Mouse (Mus musculus): ENCODE measurements at regions not wholly inside any gene's neighbourhood (a gene's known extent, or its start where the extent isn't known, plus 50 kb on each side); places are given as distances from the start of the nearest gene placed in this dataset.

DNA sequence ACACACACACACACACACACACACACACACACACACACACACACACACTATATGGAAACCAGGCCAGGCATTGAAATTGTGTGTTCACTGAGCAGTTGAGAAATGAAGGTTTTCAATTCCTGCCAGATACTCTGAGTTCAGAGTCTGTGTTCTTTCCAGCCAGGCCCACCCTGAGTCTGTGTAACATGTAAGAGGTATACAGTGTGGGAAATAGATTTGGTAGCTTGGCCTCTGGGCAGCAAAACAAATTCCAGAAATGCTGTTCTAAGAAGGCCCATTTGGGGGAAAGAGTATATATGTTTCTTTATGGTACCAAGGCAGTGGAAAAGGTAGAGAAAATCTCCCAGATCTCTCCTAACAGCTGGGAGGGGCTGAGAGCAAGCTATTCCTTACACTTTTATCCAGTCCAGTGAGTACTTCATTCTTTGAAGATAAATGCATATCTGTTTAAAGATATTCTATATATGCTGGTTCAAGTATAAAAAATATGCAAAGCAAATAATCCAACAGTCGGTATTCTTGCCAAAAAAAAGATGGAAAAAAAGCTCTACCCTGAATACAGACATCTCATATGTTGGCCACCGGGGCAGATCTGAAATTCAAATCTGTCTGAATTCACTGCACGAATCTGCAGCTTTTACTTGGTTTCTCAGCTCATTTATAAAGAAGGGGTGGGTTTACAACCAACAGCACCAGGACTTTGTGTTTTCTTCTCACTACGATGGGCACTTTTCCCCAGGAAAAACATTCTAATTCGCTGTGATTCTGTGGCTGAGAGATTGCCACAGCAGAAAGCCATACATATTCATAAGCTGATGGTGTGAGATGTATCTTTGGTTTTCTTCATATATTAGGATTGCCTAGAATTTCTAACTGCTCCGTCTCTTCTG is 252.3 kb downstream of the Ccdc91 start:
- H3K4me2 ChIP-seq (replicated peaks): no peak overlapping the region
- no peaks in the 10 kb centered on the region for H3K27me3 ChIP-seq
- H3K36me3 ChIP-seq: no peaks in the 10 kb centered on the region
- no peak overlapping the region for H3K27ac ChIP-seq
- 78% methylated on average over 6 of the region's 6 CpGs for WGBS
- H3K9ac ChIP-seq: no peak overlapping the region
- H3K9me3 ChIP-seq (replicated peaks): no peaks in the 10 kb centered on the region
- no peaks in the 10 kb centered on the region for H3K4me1 ChIP-seq
- no peak for ATAC-seq (ENCODE audit: low FRiP score)
- H3K4me3 ChIP-seq: no peak overlapping the region

DNA sequence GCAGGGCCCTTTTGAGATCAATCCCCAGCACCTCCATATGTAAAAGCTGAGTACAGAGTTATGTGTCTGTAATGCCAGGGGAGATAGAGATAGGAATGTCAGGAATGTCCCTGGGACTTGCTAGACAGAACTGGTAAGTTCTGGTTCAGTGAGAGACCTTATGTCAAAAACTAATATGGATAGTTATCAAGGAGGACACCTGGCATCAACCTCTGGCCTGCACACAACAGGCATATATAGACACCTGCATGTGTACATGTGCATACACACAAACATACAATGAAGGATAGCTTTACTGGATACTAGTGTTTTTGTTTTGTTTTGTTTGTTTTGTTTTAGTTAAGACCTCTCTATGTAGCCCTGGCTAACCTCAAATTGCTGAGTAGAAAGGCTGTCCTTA is 254.1 kb downstream of the Ccdc91 start:
- H3K4me2 ChIP-seq (replicated peaks): no peak overlapping the region
- H3K9ac ChIP-seq: no peak overlapping the region
- no peaks in the 10 kb centered on the region for H3K4me1 ChIP-seq
- no peaks in the 10 kb centered on the region for H3K27me3 ChIP-seq
- no peak overlapping the region for H3K27ac ChIP-seq
- ATAC-seq (ENCODE audit: low FRiP score): no peak
- H3K4me3 ChIP-seq: no peak overlapping the region
- no peaks in the 10 kb centered on the region for H3K9me3 ChIP-seq (replicated peaks)
- no peaks in the 10 kb centered on the region for H3K36me3 ChIP-seq

DNA sequence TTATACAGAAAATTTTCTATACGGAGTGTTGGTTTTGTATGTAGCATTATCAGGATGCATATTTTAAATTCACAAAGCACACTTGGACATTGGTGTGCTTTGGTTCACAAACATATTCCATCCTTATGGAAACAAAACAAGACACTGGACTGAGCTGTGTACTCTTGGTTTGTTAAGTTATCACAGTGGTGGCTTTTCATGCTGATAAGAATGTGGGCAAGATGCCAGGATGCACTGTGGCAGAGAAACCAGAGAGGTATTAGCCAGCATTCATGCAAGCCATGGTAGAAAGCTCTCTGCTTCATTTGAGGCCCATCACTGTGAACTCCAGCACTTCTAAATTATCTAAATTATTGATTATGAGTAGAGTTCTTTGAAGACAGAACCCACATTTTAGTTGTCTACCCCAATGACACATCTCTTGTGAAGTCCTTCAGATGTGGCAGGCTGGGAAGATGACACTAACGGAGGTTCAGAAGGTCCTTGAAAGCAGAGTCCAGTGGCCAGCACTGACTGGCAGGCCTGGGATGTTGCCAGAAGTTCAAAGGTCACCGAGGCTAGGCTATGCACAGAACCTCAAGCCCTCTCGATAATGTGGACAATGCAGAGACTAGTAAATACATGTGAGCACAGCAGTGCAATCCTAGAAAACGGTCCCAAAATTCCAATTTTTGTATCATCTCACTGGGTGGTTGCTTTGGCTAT is 263.1 kb downstream of the Ccdc91 start:
- Histone ChIP-seq H3K27ac (no peak overlapping the region), H3K27me3 (no peaks in the 10 kb centered on the region), H3K4me2 (replicated peaks) (no peak overlapping the region), H3K36me3 (no peaks in the 10 kb centered on the region), H3K4me3 (no peak overlapping the region), H3K4me1 (no peaks in the 10 kb centered on the region), H3K9me3 (replicated peaks) (no peaks in the 10 kb centered on the region), H3K9ac (no peak overlapping the region)
- WGBS: 90% methylated on average over 5 of the region's 5 CpGs
- ATAC-seq (ENCODE audit: low FRiP score): no peak

DNA sequence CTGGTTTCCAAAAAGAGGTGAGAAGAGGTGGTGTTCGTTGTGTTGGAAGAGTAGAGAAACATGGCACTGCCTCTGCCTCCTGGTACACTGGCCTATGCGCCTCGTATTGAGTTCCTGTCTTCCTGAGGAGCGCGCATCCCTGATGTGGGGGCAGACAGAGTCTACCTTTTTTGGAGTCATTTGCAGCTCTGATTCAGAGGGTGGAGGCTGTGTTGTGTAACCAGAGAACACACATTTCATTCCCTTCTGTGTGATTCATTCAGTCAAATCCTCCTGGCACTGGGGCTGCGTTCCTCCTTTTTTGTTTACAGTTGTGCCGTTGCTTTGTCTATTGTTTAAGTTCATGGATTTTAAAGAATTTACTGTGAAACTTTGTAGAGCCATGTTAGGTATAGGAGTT is 265.8 kb downstream of the Ccdc91 start:
- no peaks in the 10 kb centered on the region for H3K27me3 ChIP-seq
- ATAC-seq (ENCODE audit: low FRiP score): no peak
- no peak overlapping the region for H3K27ac ChIP-seq
- no peaks in the 10 kb centered on the region for H3K36me3 ChIP-seq
- no peak overlapping the region for H3K4me3 ChIP-seq
- no peaks in the 10 kb centered on the region; the same call in 1 of the 2 replicates for H3K4me1 ChIP-seq
- WGBS: 73% methylated on average over 7 of the region's 7 CpGs
- no peak overlapping the region for H3K9ac ChIP-seq
- H3K4me2 ChIP-seq (replicated peaks): no peak overlapping the region
- H3K9me3 ChIP-seq (replicated peaks): no peaks in the 10 kb centered on the region

DNA sequence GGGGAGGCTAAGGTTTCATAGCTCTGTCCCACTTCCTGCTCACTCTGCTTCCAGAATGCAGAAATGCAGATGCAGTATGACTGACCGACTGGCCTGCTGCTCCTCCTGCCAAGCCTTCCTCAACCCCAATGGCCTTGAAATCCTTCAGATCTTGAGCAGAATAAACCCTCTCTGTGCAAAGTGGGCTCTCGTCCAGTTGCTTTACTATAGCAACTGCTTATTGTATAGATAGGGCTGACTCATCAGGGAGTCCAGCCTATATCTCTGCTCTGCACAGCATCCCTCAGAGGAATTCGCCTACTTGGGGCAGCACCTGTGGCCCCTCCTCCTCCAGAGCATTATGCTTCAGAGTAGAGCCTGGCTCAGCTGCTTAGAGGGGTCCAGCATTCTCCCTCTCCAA is 268.5 kb downstream of the Ccdc91 start:
- H3K27ac ChIP-seq: no peak overlapping the region
- no peak for ATAC-seq (ENCODE audit: low FRiP score)
- no peaks in the 10 kb centered on the region; the same call in 1 of the 2 replicates for H3K4me1 ChIP-seq
- no peak overlapping the region for H3K9ac ChIP-seq
- WGBS: 70% methylated on average over 3 of the region's 3 CpGs
- no peaks in the 10 kb centered on the region for H3K27me3 ChIP-seq
- H3K4me2 ChIP-seq (replicated peaks): no peak overlapping the region
- H3K9me3 ChIP-seq (replicated peaks): no peaks in the 10 kb centered on the region
- no peak overlapping the region for H3K4me3 ChIP-seq
- no peaks in the 10 kb centered on the region for H3K36me3 ChIP-seq

DNA sequence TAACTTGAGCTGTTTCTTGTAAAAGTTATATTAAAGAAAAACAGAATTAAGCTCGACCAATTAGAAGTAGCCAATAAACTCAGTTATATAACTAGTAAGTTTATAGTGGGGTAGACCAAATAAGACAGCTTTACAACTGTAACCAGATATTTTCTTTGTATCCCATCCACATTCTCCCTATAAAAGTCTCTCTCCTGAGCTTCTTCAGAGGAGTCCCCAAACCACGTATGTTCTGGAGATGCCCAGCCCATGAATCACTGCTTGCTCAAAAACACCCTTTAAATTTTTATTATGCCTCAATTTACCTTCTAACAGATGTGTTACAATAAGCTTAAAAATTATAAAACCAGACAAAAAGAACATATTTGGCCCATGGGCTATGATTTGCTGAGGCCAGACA is 270.1 kb downstream of the Ccdc91 start:
- no peaks in the 10 kb centered on the region for H3K36me3 ChIP-seq
- H3K9me3 ChIP-seq (replicated peaks): no peaks in the 10 kb centered on the region
- no peak overlapping the region for H3K4me2 ChIP-seq (replicated peaks)
- no peak overlapping the region for H3K9ac ChIP-seq
- H3K27me3 ChIP-seq: no peaks in the 10 kb centered on the region
- ATAC-seq (ENCODE audit: low FRiP score): no peak
- 84% methylated on average over 2 of the region's 2 CpGs for WGBS
- H3K4me1 ChIP-seq: no peaks in the 10 kb centered on the region; the same call in 1 of the 2 replicates
- H3K27ac ChIP-seq: no peak overlapping the region
- no peak overlapping the region for H3K4me3 ChIP-seq

DNA sequence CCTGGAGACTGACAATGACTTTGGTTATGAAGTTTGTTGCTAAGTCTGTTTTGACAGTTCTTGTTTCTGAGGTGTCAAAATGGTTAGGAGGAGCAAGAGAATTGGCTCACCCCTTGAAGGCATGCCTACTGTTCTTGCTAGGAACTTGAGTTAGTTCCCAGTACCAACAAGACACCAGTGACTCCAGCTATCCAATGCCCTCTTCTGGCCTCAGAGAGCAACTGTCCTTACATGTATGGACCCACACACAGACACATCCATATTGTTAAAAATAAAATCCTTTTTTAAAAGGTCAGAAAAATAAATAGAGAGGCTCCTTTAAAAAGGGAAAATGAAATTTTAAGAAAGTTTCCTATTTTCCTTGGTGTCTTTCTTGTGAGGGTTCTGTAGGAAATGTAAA is 272.3 kb downstream of the Ccdc91 start:
- no peak for ATAC-seq (ENCODE audit: low FRiP score)
- no peaks in the 10 kb centered on the region for H3K27me3 ChIP-seq

DNA sequence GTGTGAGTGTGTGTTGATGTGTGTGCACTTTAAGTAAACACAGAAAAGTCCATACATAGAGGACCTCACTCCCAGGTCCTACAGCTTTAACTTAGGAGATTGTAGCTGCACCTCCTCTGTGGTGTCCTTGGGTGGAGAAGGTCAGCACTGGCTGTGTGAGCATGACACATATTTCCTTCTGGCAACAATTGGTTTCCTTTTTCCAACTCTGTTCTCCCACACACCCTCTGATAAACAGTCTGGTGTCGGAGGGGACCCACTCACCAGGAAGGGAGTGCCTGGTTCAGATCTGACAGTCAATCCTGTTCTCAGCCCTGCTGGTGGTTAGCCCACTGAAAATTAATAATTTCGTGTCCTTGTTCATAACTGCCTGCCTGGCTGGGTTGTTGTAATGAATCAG is 276.7 kb downstream of the Ccdc91 start:
- Histone ChIP-seq H3K9me3 (replicated peaks) (no peaks in the 10 kb centered on the region), H3K27me3 (no peaks in the 10 kb centered on the region), H3K9ac (no peak overlapping the region), H3K36me3 (no peaks in the 10 kb centered on the region), H3K4me3 (no peak overlapping the region), H3K4me2 (replicated peaks) (no peak overlapping the region), H3K4me1 (no peaks in the 10 kb centered on the region), H3K27ac (no peak overlapping the region)
- ATAC-seq (ENCODE audit: low FRiP score): no peak
- 69% methylated on average over 2 of the region's 2 CpGs for WGBS

More for the DNA sequence above, 272.3 kb downstream of the Ccdc91 start:
- H3K4me3 ChIP-seq: no peak overlapping the region
- H3K9me3 ChIP-seq (replicated peaks): no peaks in the 10 kb centered on the region
- H3K36me3 ChIP-seq: no peaks in the 10 kb centered on the region
- no peaks in the 10 kb centered on the region; the same call in 1 of the 2 replicates for H3K4me1 ChIP-seq
- no peak overlapping the region for H3K27ac ChIP-seq
- H3K4me2 ChIP-seq (replicated peaks): no peak overlapping the region
- no peak overlapping the region for H3K9ac ChIP-seq

DNA sequence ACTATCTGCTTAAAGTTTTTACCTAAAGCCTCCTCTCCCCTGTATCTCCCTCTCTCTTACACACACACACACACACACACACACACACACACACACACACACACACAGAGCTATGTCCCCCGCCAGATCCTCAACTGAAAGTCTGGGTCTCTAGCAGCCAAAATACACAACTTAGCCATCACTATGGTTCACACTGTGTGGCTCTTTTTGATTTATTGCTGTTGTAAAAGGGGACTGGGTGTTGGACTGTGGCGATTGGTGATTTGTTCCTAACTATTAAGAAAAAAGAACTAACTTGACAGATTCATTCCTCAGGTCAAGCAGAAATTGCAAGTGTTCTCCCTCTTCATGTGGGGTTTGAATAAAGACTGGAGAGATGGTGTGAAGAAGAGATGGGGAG is 278.2 kb downstream of the Ccdc91 start:
- 83% methylated on average over 2 of the region's 2 CpGs for WGBS

DNA sequence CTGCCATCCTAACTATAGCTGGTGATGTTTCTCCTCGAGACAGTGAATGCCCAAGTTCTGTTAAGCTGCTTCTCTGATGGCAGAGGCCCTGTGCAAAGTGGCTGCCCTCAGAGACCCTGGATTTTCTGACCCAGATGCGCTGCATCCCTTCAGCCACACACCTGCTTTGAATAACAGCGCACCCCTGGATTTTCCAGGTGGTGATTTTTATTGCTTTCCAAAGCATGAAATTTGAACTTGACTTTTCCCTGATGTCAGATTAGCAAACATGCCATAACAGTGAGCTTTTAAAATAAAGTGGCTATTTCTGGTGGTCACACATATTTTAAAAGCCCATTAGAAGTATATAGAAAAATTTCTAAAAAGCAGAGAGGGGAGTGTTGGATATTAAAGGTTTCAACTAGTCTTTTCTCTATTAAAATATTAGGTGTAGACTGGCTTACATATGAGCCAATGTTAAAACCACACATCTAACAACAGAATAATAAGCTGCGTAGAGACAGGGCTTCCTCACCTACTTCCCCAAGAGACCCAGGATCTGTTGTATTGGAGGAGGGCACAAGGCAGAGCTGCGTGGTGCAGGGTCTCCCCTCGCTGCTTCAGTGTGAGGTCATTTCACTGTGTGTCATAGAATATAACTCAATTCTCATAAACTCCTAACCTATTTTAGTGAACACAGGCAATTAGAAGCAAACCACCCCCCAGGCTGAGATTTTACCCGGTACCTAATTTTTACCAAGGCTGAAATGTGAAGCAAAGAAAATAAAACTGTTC is 280.3 kb downstream of the Ccdc91 start:
- no peak overlapping the region for H3K27ac ChIP-seq
- no peaks in the 10 kb centered on the region for H3K4me1 ChIP-seq
- WGBS: 83% methylated on average over 7 of the region's 7 CpGs
- H3K4me3 ChIP-seq: no peak overlapping the region
- no peaks in the 10 kb centered on the region for H3K9me3 ChIP-seq (replicated peaks)
- ATAC-seq (ENCODE audit: low FRiP score): no peak
- no peaks in the 10 kb centered on the region for H3K27me3 ChIP-seq
- H3K9ac ChIP-seq: no peak overlapping the region
- H3K36me3 ChIP-seq: no peaks in the 10 kb centered on the region
- no peak overlapping the region for H3K4me2 ChIP-seq (replicated peaks)

More for the DNA sequence above, 278.2 kb downstream of the Ccdc91 start:
- no peak overlapping the region for H3K27ac ChIP-seq
- ATAC-seq (ENCODE audit: low FRiP score): no peak
- H3K4me2 ChIP-seq (replicated peaks): no peak overlapping the region
- H3K4me1 ChIP-seq: no peaks in the 10 kb centered on the region
- H3K27me3 ChIP-seq: no peaks in the 10 kb centered on the region
- H3K36me3 ChIP-seq: no peaks in the 10 kb centered on the region
- no peaks in the 10 kb centered on the region for H3K9me3 ChIP-seq (replicated peaks)
- no peak overlapping the region for H3K4me3 ChIP-seq
- no peak overlapping the region for H3K9ac ChIP-seq

DNA sequence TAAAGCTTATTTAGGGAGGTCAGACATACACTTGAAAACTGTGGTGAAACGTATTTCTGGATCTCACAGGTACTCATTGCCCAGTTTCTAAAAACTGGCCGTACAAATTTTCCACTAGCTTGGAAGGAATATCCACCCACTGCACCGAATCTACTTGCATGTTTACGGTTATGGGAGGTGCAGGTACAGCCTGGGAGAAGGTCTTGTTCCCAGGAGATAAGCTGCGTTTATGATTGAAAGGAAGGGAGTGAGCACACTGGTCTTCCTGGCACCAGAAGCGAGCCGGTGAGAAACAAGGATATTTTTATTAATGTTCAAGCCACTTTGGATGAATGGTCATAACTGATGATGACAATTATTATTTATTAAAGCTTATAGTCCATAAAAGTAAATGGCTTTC is 283.9 kb downstream of the Ccdc91 start:
- Histone ChIP-seq H3K27me3 (no peaks in the 10 kb centered on the region), H3K36me3 (no peaks in the 10 kb centered on the region), H3K4me2 (replicated peaks) (no peak overlapping the region), H3K4me1 (no peaks in the 10 kb centered on the region), H3K27ac (no peak overlapping the region), H3K9ac (no peak overlapping the region), H3K4me3 (no peak overlapping the region), H3K9me3 (replicated peaks) (no peaks in the 10 kb centered on the region)
- 89% methylated on average over 7 of the region's 7 CpGs for WGBS
- ATAC-seq (ENCODE audit: low FRiP score): no peak

DNA sequence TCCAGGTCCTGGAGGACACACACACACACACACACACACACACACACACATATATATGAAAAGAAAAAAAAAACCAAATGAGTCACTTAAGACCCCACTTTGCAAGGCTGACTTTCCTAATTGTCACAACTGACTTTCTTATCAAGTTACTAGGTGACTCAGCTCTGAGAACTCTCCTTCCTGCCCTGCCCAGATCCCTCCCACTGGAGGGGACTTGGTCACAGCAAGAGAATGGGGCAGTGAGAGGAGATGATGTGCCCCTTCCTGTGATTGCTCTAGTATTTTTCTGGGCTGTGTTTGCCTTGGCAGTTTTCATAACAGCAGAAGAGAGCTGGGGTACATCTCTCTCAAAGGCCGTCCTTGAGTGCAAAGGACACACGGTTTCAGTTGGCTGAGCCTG is 284.5 kb downstream of the Ccdc91 start:
- H3K9me3 ChIP-seq (replicated peaks): no peaks in the 10 kb centered on the region
- WGBS: 70% methylated on average over 2 of the region's 2 CpGs
- no peak overlapping the region for H3K4me2 ChIP-seq (replicated peaks)
- H3K4me3 ChIP-seq: no peak overlapping the region
- H3K27me3 ChIP-seq: no peaks in the 10 kb centered on the region
- H3K4me1 ChIP-seq: no peaks in the 10 kb centered on the region
- H3K36me3 ChIP-seq: no peaks in the 10 kb centered on the region
- H3K9ac ChIP-seq: no peak overlapping the region
- H3K27ac ChIP-seq: no peak overlapping the region
- no peak for ATAC-seq (ENCODE audit: low FRiP score)
